Mouse (Mus musculus) testis, adult 2 months (tissue): ENCODE data around the gene Tpbpa.

Source experiments
- CTCF ChIP-seq: fragments of 200-500 bp; IDR thresholded peaks from 2 replicates; pipeline ENCODE4 v1.5.1; 2012; ENCODE audit warnings: low read depth, mild to moderate bottlenecking, inconsistent platforms, low read length, moderate library complexity; ENCODE audit not compliant: control insufficient read depth, insufficient read depth, insufficient replicate concordance
- POLR2A ChIP-seq: fragments of 200-500 bp; IDR thresholded peaks from 2 replicates; pipeline ENCODE4 v1.6.1; 2012; ENCODE audit warnings: low read depth, mild to moderate bottlenecking, inconsistent platforms, low read length, moderate library complexity; ENCODE audit not compliant: control insufficient read depth

GRCm38 (mm10) chr13:60897328-60897727 lies 44.5 kb downstream of the Tpbpa start, which contains the start of gene Ctla2b:
- TF ChIP-seq POLR2A, result no peak
- no peak for TF ChIP-seq CTCF
